Mouse (Mus musculus) forebrain, embryonic 16.5 days (tissue): ENCODE measurements around the gene Sart1. TPM values are rescaled to one million over a fixed set of nuclear protein-coding genes. Genes with fewer than 3 reads are reported as not detected.

Source experiments
- ATAC-seq: fragments of 200-750 bp; cut with Nextera tagmentation; 2 replicates; pipeline ENCODE4 v1.8.0; 2017; ENCODE audit warnings: mild to moderate bottlenecking, moderate library complexity
- H3K27ac ChIP-seq: fragments of 300-500 bp; sonication (generic); 2 replicates; pipeline ENCODE4 v1.5.1; 2014; ENCODE audit warnings: low read length, control low read depth
- H3K27me3 ChIP-seq: fragments of 300-500 bp; sonication (generic); replicated peaks from 2 replicates; pipeline ENCODE4 v1.6.1; 2014; ENCODE audit warnings: low read length; ENCODE audit not compliant: control insufficient read depth, insufficient read depth
- H3K36me3 ChIP-seq: fragments of 300-500 bp; sonication (generic); 2 replicates; pipeline ENCODE4 v1.6.1; 2014; ENCODE audit not compliant: control insufficient read depth, insufficient read depth
- H3K4me1 ChIP-seq: fragments of 300-500 bp; sonication (generic); replicated peaks from 2 replicates; pipeline ENCODE4 v1.6.1; 2014; ENCODE audit warnings: low read length; ENCODE audit not compliant: control insufficient read depth, insufficient read depth
- H3K4me2 ChIP-seq: fragments of 300-500 bp; sonication (generic); 2 replicates; pipeline ENCODE4 v1.6.1; 2014; ENCODE audit warnings: mild to moderate bottlenecking, low read length, control low read depth
- H3K4me3 ChIP-seq: fragments of 300-500 bp; sonication (generic); replicated peaks from 2 replicates; pipeline ENCODE4 v1.5.1; 2014; ENCODE audit warnings: mild to moderate bottlenecking, low read length, control low read depth
- H3K9ac ChIP-seq: fragments of 300-500 bp; sonication (generic); replicated peaks from 2 replicates; pipeline ENCODE4 v1.6.1; 2014; ENCODE audit warnings: low read depth, low read length, control low read depth
- H3K9me3 ChIP-seq: fragments of 300-500 bp; sonication (generic); 2 replicates; pipeline ENCODE4 v1.6.1; 2016; ENCODE audit warnings: low read length; ENCODE audit not compliant: control insufficient read depth
- WGBS: fragments of 180-500 bp; shearing (Covaris S2); extraction: QIAGEN DNeasy Blood & Tissue Kit; methylation state at CpG from one replicate; pipeline ENCODE4 v1.1.7; 2014; 5-methylcytosine and 5-hydroxymethylcytosine counted together
- polyA plus RNA-seq: library from polyadenylated mRNA; unstranded; fragments of >200 nt; fragmentation: Nextera tagmentation; extraction: Ambion mirVana; gene quantifications from 2 replicates; pipeline ENCODE4 v1.2.1, GENCODE M21; 2015

Sart1 gene
- 74.4 and 75.1 TPM in 2 replicates for polyA plus RNA-seq

DNA sequence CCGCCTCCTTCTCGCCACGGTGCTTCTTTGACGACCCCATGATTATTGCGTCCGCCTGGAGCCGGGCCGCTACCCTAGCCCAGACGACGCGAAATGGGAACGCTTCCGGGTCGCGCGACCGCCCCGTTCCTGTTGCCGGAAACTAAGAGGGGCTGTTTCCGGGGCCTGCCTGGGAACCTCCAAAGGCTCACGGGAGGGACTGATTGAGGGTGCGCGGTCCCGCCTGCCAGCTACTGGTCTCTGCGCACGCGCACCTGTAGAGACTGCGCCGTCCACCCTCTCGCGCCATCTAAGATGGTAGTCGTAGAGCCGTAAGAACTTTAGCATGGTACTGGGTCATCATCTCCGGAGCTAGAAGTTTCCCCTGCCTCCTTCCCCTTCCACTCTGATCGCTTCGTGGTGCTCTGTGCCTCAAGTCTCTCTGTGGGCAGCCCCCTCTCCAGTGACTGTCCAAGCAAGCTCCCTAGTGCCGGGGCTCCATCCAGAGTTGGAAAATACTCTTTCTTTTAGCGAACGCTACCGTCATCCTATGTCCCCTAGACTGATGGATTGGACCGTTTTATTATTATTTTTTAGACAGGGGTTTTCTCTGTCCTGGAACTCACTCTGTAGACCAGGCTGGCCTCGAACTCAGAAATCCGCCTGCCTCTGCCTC is at the start of gene Sart1:
Gene Sart1, minus strand, starts transcription at position 116 of the 655 bp plus-strand sequence.
- 2% methylated on average over 43 of the region's 43 CpGs for WGBS
- Histone ChIP-seq H3K9ac (peak within 1 kb of the TSS; percentile 79), H3K4me1 (peaks cover 32% of the 10 kb centered on the region), H3K4me3 (peak within 1 kb of the TSS; percentile 83), H3K36me3 (peaks cover 5% of the 10 kb centered on the region), H3K9me3 (no peaks in the 10 kb centered on the region), H3K27ac (peak within 1 kb of the TSS; percentile 75), H3K4me2 (peak within 1 kb of the TSS; percentile 65), H3K27me3 (no peaks in the 10 kb centered on the region)
- ATAC-seq: peak; percentile 97

- H3K27ac ChIP-seq: no peak overlapping the region
These were observed 45.4 kb upstream of the Sart1 start for GRCm38 (mm10) chr19:5433951-5434350.

DNA sequence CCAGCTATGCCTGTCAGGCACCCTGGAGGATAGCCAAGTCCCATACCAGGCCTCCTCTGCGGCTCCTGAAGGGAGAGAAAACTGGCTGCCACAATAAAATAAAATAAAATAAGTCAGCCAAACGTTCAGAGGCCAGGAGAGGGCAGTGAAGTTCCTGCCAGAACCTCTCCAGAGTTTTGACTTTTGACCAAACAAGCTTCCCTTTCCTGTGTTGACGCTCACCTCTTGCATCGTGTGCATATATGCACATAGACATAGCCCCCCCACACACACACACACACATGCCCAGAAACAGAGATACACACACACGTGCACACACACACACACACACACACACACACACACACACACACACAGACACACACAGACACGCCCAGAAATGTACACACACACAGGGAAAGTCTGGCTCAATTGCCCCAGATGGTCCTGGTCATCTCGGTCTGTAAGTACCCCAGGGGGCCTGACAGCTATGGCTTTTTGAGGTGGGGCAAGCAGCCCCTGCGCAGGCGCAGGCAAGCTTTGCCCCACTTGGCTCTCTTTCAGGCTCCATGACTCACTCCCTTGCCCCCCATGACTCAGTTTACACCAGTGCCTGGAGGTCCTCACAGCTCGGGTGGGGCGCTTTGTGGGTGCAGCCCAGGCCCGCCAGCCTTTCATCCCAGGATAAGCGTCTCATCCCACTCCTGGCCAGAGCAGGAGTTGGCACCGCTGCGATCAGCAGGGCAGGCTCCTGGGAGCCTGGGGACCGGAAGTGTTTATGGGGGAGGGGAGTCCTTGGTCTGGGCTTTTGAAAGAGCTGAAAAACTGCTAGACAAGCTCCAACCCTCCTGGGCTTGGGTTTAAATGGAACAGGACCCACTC is 44.7 kb upstream of the Sart1 start:
- H3K9me3 ChIP-seq: no peaks in the 10 kb centered on the region
- peaks cover 5% of the 10 kb centered on the region; the same call in 1 of the 2 replicates for H3K4me1 ChIP-seq
- ATAC-seq: no peak
- no peak overlapping the region for H3K4me3 ChIP-seq
- peak overlapping the region; percentile 41 for H3K4me2 ChIP-seq
- no peaks in the 10 kb centered on the region for H3K27me3 ChIP-seq
- 13% methylated on average over 16 of the region's 16 CpGs for WGBS
- H3K9ac ChIP-seq: peak overlapping the region; percentile 38; the same call in 1 of the 2 replicates
- no peaks in the 10 kb centered on the region for H3K36me3 ChIP-seq
- no peak overlapping the region for H3K27ac ChIP-seq

More at GRCm38 (mm10) chr19:5433951-5434350, 45.4 kb upstream of the Sart1 start:
- 66% methylated on average over 7 of the region's 7 CpGs for WGBS
- no peak for ATAC-seq
- H3K9me3 ChIP-seq: no peaks in the 10 kb centered on the region
- H3K4me2 ChIP-seq: no peak overlapping the region
- no peak overlapping the region for H3K4me3 ChIP-seq
- H3K27me3 ChIP-seq: no peaks in the 10 kb centered on the region
- H3K9ac ChIP-seq: no peak overlapping the region
- no peaks in the 10 kb centered on the region for H3K36me3 ChIP-seq
- H3K4me1 ChIP-seq: peaks cover 5% of the 10 kb centered on the region; the same call in 1 of the 2 replicates

DNA sequence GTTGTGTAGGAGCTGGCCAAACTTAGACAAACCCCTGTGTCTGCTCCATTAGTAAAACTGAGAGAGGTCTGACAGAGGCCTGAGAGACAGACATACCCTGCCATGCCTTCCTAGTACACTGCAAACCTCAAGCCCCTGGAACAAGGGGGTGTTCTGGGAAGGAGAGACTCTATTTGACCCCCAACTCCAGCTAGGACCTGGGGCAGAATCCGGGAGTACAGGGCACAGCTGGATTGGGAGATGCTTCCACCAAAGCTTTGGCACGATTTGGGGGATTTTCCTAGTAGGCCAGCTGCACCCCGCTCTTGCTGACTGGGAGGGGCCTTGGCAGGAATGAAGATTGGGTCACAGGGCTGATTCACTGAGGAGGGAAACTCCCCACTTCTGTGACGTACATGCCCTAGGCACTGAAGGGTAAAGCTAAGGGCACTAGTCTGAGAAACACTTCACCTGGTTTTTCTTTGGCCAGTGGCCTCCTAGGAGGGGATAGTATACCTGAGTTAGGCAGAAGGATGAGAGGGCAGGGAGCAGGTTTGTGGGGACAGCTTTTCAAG is 43.5 kb upstream of the Sart1 start:
- Histone ChIP-seq H3K27ac (no peak overlapping the region), H3K4me2 (no peak overlapping the region)
- 71% methylated on average over 4 of the region's 4 CpGs for WGBS

GRCm38 (mm10) chr19:5430408-5430807 is 41.9 kb upstream of the Sart1 start:
- whole genome bisulfite sequencing: 50% methylated on average over 1 of the region's 1 CpGs
- Histone ChIP-seq H3K4me3 (no peak overlapping the region), H3K4me1 (peaks cover 19% of the 10 kb centered on the region), H3K36me3 (peaks cover 3% of the 10 kb centered on the region; the same call in 1 of the 2 replicates), H3K9me3 (no peaks in the 10 kb centered on the region), H3K27me3 (no peaks in the 10 kb centered on the region), H3K4me2 (no peak overlapping the region), H3K9ac (no peak overlapping the region), H3K27ac (no peak overlapping the region)
- ATAC-seq: no peak

More for the DNA sequence above, 43.5 kb upstream of the Sart1 start:
- no peaks in the 10 kb centered on the region for H3K36me3 ChIP-seq
- H3K27me3 ChIP-seq: no peaks in the 10 kb centered on the region
- no peaks in the 10 kb centered on the region for H3K9me3 ChIP-seq
- no peak overlapping the region for H3K4me3 ChIP-seq
- no peak for ATAC-seq
- no peak overlapping the region for H3K9ac ChIP-seq
- peaks cover 5% of the 10 kb centered on the region; the same call in 1 of the 2 replicates for H3K4me1 ChIP-seq

- Histone ChIP-seq H3K4me2 (no peak overlapping the region), H3K27me3 (no peaks in the 10 kb centered on the region), H3K4me1 (peaks cover 19% of the 10 kb centered on the region), H3K36me3 (peaks cover 3% of the 10 kb centered on the region; the same call in 1 of the 2 replicates), H3K9me3 (no peaks in the 10 kb centered on the region), H3K9ac (no peak overlapping the region), H3K4me3 (no peak overlapping the region), H3K27ac (no peak overlapping the region)
- 73% methylated on average over 8 of the region's 8 CpGs for WGBS
- no peak for ATAC-seq
These were observed 41.3 kb upstream of the Sart1 start for GRCm38 (mm10) chr19:5429806-5430205.

GRCm38 (mm10) chr19:5429219-5429618 is 40.7 kb upstream of the Sart1 start:
- Histone ChIP-seq H3K9ac (no peak overlapping the region), H3K4me1 (peaks cover 19% of the 10 kb centered on the region), H3K4me2 (no peak overlapping the region), H3K9me3 (no peaks in the 10 kb centered on the region), H3K36me3 (peaks cover 3% of the 10 kb centered on the region; the same call in 1 of the 2 replicates), H3K4me3 (no peak overlapping the region), H3K27me3 (no peaks in the 10 kb centered on the region), H3K27ac (no peak overlapping the region)
- WGBS: 87% methylated on average over 4 of the region's 4 CpGs
- ATAC-seq: no peak

DNA sequence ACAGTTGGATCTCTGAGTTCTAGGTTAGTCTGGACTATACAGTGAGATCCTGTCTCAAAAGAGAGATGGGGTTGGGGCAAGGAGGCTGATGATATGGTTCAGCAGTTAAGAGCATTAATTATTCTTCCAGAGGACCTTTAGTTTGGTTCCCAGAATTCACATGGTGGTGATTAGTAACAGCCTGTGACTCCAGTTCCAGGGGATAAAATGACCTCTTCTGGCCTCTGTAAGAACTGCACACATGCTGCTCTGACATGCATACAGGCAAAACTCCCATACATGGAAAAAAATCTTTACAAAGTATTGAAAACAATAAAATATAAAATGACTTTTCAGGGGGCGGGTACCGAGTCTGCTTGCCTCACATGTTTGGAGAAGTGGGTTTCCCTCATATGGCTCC is 39.6 kb upstream of the Sart1 start:
- H3K9ac ChIP-seq: no peak overlapping the region
- H3K27me3 ChIP-seq: no peaks in the 10 kb centered on the region
- H3K36me3 ChIP-seq: peaks cover 4% of the 10 kb centered on the region; the same call in 1 of the 2 replicates
- WGBS: 91% methylated on average over 2 of the region's 2 CpGs
- no peaks in the 10 kb centered on the region for H3K9me3 ChIP-seq
- no peak overlapping the region for H3K4me3 ChIP-seq
- no peak for ATAC-seq
- H3K27ac ChIP-seq: no peak overlapping the region
- no peak overlapping the region for H3K4me2 ChIP-seq
- H3K4me1 ChIP-seq: peaks cover 25% of the 10 kb centered on the region
